Comparison of ENCODE assay signal across 23 mouse cellular contexts in the genomic region with DNA sequence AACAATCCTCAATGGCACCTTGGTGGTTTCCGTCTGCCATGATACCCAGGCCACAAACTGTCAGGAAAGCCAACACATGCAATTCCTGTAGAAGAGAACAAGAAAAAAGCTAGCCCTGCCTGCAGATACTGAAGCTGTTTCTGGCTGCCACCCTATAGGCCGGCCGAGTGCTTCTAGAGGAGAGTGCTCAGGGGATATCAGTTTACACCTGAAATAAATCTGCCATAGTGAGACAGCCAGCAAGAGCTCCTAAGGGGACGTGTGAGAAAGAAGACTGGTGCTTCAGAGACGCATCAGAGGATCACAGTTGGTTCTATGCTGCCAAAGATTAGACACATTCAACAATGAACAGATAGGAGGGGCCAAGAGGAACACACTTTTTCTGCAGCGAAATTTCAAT.
"Had no signal": no experiment of that assay in that cellular context is flagged by ENCODE, and none has a peak within 500 bp of the region (broad histone marks: within the 10 kb centered on the region; RNA-seq: fewer than 3 reads in every experiment).

No protein-coding gene starts in this region.

- H3K4me1 ChIP-seq: liver, embryonic 12.5 days; liver, embryonic 15.5 days; midbrain, embryonic 10.5 days; midbrain, embryonic 13.5 days; stomach, embryonic 15.5 days had no signal

- H3K27ac ChIP-seq: left cerebral cortex, adult 2 months; limb, embryonic 13.5 days; liver, embryonic 12.5 days; liver, embryonic 15.5 days; lung, embryonic 15.5 days; midbrain, embryonic 10.5 days; midbrain, embryonic 13.5 days; neural tube, embryonic 13.5 days; stomach, embryonic 15.5 days had no signal

- H3K9me3 ChIP-seq: limb, embryonic 13.5 days; liver, embryonic 12.5 days; liver, embryonic 15.5 days; lung, embryonic 15.5 days; megakaryocyte, embryonic 14.5 days; midbrain, embryonic 10.5 days; midbrain, embryonic 13.5 days; neural tube, embryonic 13.5 days; stomach, embryonic 15.5 days had no signal

- H3K4me3 ChIP-seq: left cerebral cortex, adult 2 months; limb, embryonic 13.5 days; liver, embryonic 12.5 days; liver, embryonic 15.5 days; lung, embryonic 15.5 days; megakaryocyte, embryonic 14.5 days; midbrain, embryonic 10.5 days; midbrain, embryonic 13.5 days; myocyte; neural tube, embryonic 13.5 days; stomach, embryonic 15.5 days had no signal

- H3K4me2 ChIP-seq: limb, embryonic 13.5 days; liver, embryonic 12.5 days; liver, embryonic 15.5 days; lung, embryonic 15.5 days; midbrain, embryonic 13.5 days; neural tube, embryonic 13.5 days; stomach, embryonic 15.5 days had no signal

- H3K9ac ChIP-seq: limb, embryonic 13.5 days; liver, embryonic 12.5 days; liver, embryonic 15.5 days; lung, embryonic 15.5 days; midbrain, embryonic 13.5 days; neural tube, embryonic 13.5 days; stomach, embryonic 15.5 days had no signal

- DNase-seq: kidney, adult 11 months; kidney, adult 9 months; layer of hippocampus, postnatal 36 days; liver; lung, adult 18-20 months; lung, postnatal 10 days; lung, postnatal 36 days; retina, postnatal 1 day; right cerebral cortex, postnatal 25 days; spleen, adult 18-20 months; thymus, postnatal 25 days had no signal

- ATAC-seq: liver, embryonic 12.5 days; midbrain, embryonic 13.5 days; midbrain, embryonic 16.5 days had no signal

- H3K27me3 ChIP-seq: limb, embryonic 13.5 days; liver, embryonic 12.5 days; liver, embryonic 15.5 days; lung, embryonic 15.5 days; megakaryocyte, embryonic 14.5 days; midbrain, embryonic 13.5 days; neural tube, embryonic 13.5 days; stomach, embryonic 15.5 days had no signal
